Mouse (Mus musculus): ENCODE results near the gene Vmn2r77. TPM values are rescaled to one million over a fixed set of nuclear protein-coding genes. Genes with fewer than 3 reads are reported as not detected.
"Not testable (repeated sequence)": the region's sequence is repeated elsewhere in the genome, so short reads cannot be mapped to it uniquely, and the experiment has no call there.

The Vmn2r77 gene
- total RNA-seq (2015) (not detected in 2 replicates), total RNA-seq (2017) (not detected in 2 replicates)

DNA sequence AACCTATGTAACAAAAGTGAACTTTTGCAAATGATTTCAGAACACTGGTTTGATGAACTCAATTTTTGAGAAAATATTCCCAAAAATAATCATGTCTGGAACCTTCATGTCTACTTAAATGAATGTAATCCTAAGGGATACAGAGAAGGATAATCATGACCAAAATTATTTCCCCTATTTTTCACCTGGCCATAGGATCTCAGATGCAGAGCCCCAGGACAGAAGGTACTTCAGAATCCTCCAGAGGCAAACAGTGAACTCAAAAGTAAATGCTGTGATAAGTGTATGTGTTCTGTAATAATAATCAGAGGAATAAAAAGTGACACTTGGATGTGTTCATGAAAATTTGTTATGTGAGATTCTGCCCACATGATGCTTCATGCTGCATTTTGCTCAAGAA lies at the start of gene Vmn2r77:
Gene Vmn2r77 (plus strand): TSS at position 301 of the 400 bp plus-strand sequence.
- no peak for ATAC-seq (replicated peaks; ENCODE audit: poor library complexity)

DNA sequence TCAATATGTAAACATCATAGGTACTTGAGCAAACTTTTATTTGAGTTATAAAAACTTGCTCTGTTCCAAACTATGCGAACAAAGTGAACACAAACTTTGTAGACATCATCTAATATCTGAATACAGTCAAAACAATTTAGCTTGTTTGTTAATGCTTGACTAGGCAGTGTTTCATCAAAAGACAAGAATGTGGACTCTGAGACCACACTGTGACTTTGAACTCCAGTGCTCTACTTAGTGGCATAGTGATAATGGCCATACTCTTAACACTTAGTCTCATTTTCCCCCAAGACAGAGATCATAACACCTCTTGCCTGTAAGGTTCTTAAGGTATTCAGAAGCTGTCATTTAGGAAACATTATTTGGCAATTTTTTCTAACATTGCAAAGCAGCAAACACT lies 34.1 kb upstream of the Vmn2r77 start:
- no peak for ATAC-seq (replicated peaks; ENCODE audit: poor library complexity)

DNA sequence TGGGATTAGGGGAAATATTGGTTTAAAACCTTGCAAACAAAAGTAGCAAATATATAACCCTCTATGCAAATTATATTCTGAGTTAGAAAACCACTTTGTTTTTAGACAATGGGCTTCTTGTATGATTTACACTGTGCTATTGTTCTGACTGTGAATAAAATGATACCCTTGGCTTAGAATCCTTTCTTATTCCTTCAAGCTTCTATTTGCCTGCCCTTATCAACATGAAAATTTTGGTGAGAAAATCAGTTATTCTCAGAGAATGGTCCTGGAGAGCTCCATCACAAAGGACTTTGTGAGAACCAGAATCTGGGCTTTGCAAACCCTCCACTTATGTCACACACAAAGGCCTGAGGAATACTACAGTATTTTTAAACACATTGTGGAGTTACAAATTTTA lies 30.2 kb upstream of the Vmn2r77 start:
- ATAC-seq (replicated peaks; ENCODE audit: poor library complexity): no peak

DNA sequence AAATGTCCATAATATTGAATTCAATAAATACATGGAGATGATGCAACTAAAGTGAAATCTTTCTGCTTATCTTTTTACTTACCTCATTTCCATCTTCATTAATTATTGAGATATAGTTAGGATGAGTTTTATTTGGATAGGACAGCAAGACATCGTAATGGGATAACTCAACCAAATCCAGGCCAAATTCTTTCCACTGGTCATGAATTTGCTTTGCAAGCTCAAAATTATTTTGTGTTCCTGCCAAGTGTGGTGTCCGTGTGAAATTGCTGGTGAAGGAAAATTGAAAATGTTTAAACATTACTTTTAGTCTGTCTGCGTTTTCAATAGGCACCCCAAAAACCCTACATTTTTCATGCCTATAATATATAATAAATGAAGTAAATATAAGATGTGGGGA lies 23.2 kb upstream of the Vmn2r77 start:
- ATAC-seq (replicated peaks; ENCODE audit: poor library complexity): no peak

DNA sequence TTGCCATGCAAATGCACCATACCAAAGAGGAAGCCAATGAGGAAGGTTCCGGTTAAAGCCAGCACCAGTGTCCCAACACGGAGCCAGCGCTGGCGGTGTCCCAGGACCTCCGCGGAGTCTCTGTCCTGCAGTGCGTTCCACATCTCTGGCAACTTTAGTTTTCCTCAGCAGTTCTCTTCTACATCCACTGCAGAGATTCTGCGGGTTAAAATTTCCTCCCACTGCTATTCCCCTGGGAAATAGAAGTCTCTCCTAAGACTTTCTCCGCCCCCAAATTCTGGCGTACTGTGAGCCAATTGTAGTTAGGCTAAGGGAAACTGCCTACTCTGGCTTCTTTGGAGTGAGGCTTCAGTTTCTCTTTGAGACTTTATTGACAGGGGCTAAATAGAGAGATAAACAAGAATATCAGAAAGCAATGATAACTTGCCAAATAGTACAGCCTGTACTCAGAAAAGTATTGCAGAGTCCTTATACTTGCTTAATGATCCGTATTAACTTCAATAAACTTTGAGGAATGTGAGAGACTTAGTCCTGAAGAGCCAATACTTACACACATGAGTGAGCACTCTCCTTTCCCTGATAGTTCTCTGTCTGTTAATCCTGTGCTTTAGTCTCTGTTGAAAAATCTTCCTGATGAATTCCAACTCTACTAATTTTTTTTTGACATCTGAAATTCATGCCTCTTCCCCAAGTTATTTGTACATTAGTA lies 19.1 kb upstream of the Vmn2r77 start, which contains the start of gene Folh1:
Gene Folh1 (minus strand): TSS at position 327 of the 709 bp plus-strand sequence.
- no peak for ATAC-seq (replicated peaks; ENCODE audit: poor library complexity)

DNA sequence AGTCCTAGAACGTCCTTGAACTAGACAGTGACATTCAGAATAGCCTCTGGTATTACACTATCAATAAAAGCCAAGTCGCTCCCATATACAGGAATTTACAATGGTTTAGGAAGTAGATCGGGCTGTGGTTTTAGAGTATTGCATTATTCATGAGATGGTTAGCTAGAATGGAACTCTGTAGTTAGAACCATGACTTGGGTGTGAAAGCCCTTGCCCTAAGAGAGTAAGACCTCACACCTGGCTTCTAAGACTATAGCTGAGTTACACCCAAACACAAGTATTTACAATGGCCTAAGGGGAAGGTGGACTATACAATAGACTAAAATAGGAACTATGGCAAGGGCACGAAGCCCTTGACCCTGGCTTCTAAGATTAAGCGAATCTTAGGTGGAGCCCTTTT lies 20.4 kb downstream of the Vmn2r77 start:
- ATAC-seq (replicated peaks; ENCODE audit: poor library complexity): not testable (repeated sequence)

DNA sequence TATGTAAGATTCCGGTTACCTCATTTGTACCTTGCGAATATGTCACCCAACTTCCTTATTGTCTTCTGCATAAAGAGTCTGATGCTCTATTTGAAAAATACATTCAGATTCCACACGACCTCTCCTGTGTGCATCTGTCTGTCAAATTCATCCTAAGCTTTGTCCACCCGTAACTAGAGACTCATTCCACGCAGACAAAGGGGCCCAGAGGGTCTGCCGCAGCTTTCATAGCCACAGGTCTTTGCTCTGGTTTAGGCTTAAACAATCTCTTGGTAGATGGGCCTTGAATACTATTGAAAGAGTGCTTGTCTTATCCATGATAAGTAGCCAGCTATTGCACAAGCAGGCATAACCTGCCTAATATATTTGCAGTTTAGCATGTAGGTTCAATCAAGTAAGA lies 20.9 kb downstream of the Vmn2r77 start:
- not testable (repeated sequence) for ATAC-seq (replicated peaks; ENCODE audit: poor library complexity)

DNA sequence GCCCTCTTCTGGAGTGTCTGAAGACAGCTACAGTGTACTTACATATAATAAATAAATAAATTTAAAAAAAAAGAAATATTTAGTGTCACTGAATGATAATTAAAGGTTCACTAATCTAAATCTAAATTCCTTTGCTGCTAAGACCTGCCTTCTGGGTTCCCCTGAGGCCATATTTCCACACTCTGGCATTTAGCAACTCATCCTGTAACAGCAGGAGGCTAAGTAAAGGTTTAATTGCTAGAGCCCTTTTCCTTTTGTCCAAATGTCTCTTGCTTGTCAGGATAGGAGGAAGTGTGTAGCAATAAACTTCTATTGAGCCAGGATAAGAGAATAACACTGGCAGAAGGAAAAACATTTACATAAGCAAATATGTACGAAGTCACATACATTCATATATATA lies 21.6 kb downstream of the Vmn2r77 start:
- no peak for ATAC-seq (replicated peaks; ENCODE audit: poor library complexity)

Other genes starting within 250 kb of the Vmn2r77 start
- gene Olfr295, start 211.2 kb upstream of the Vmn2r77 start, total RNA-seq (2015): not detected in 2 replicates
- gene Olfr295, start 211.2 kb upstream of the Vmn2r77 start, total RNA-seq (2017): not detected in 2 replicates
- not detected in 2 replicates for gene Olfr294, start 178.4 kb upstream of the Vmn2r77 start, total RNA-seq (2015)
- not detected in 2 replicates for gene Olfr294, start 178.4 kb upstream of the Vmn2r77 start, total RNA-seq (2017)
- gene Olfr293, start 146.0 kb upstream of the Vmn2r77 start, total RNA-seq (2015): not detected in 2 replicates
- gene Olfr293, start 146.0 kb upstream of the Vmn2r77 start, total RNA-seq (2017): not detected in 2 replicates
- not detected in 2 replicates for gene Olfr292, start 106.7 kb upstream of the Vmn2r77 start, total RNA-seq (2015)
- gene Olfr292, start 106.7 kb upstream of the Vmn2r77 start, total RNA-seq (2017): not detected in 2 replicates
- not detected in 2 replicates for gene Folh1, start 19.1 kb upstream of the Vmn2r77 start, total RNA-seq (2015)
- not detected in 2 replicates for gene Folh1, start 19.1 kb upstream of the Vmn2r77 start, total RNA-seq (2017)
- not detected in 2 replicates for gene Vmn2r78, start 120.1 kb downstream of the Vmn2r77 start, total RNA-seq (2015)
- gene Vmn2r78, start 120.1 kb downstream of the Vmn2r77 start, total RNA-seq (2017): not detected in 2 replicates
- not detected in 2 replicates for gene Vmn2r79, start 201.1 kb downstream of the Vmn2r77 start, total RNA-seq (2015)
- not detected in 2 replicates for gene Vmn2r79, start 201.1 kb downstream of the Vmn2r77 start, total RNA-seq (2017)